Mouse (Mus musculus): ENCODE measurements at regions not wholly inside any gene's neighbourhood (a gene's known extent, or its start where the extent isn't known, plus 50 kb on each side); places are given as distances from the start of the nearest gene placed in this dataset.

DNA sequence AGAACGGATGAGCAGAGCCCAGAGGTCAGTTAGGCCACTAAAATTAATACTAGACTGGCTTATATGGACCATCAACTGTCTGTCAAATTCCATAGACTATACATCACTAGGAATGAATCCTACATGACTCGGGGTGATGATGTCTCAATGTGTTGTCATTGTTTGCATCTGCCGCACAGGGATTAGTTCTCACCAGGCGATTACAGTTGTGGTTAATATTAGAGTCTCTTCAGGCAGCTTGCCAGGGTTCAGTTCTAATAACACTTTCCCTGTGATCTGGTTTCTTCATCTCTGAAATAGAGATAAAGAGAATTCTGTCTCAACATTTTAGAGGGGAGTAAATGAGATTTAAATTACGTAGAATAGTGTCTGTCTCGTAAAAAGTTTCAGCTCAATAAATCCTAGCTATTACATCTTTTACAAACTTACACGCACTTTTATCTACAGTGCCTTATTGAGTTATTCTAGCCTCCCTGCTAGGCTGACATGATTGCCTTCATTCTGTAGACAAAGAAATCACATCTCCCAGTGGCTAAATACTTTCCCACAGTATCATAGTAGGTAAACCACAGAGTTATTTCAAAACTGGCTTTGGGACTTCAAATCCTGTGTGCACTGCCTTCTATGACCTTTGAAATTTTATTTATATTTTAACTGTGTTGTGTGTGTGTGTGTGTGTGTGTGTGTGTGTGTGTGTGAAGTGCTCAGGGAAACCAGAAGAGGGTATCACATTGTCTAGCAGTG is 148.0 kb upstream of the 4933402D24Rik start:
- no peak for TF ChIP-seq CTCF (IDR thresholded peaks at IDR 0.05; ENCODE audit: insufficient read depth, low read length)
- TF ChIP-seq POLR2A (IDR thresholded peaks at IDR 0.05; ENCODE audit: borderline replicate concordance, extremely low read depth, low read depth, low read length): no peak
